Mouse (Mus musculus): ENCODE measurements around the gene Asic4. TPM values are rescaled to one million over a fixed set of nuclear protein-coding genes. Genes with fewer than 3 reads are reported as not detected.
A peak's percentile ranks its signal among the peaks of the same experiment; 100 is the strongest.

Gene Asic4
- polyA plus RNA-seq, 1 experiment: 0.02 TPM

GRCm38 (mm10) chr1:75477966-75478290 lies 27.7 kb downstream of the Asic4 start:
- Histone ChIP-seq H3K27ac (ENCODE audit: insufficient read depth, low read length) (no peak overlapping the region), H3K27me3 (ENCODE audit: control insufficient read depth, insufficient read depth, low read length) (no peaks in the 10 kb centered on the region), H3K4me1 (ENCODE audit: control insufficient read depth, insufficient read depth, insufficient read length) (peaks cover 19% of the 10 kb centered on the region), H3K4me3 (ENCODE audit: extremely low read depth, insufficient read depth, insufficient read length) (no peak overlapping the region), H3K36me3 (ENCODE audit: control insufficient read depth, insufficient read depth, low read length) (peaks cover 16% of the 10 kb centered on the region)
- DNase-seq (ENCODE audit: low read depth in 1 of 2, low spot score in 2 of 2): no peak
- TF ChIP-seq POLR2A (IDR thresholded peaks at IDR 0.05; ENCODE audit: low read depth, low read length): no peak
- no peak for TF ChIP-seq CTCF (IDR thresholded peaks at IDR 0.05; ENCODE audit: extremely low read depth, insufficient read depth, insufficient read length, insufficient replicate concordance)
- 37% methylated on average over 3 of the region's 3 CpGs for WGBS

DNA sequence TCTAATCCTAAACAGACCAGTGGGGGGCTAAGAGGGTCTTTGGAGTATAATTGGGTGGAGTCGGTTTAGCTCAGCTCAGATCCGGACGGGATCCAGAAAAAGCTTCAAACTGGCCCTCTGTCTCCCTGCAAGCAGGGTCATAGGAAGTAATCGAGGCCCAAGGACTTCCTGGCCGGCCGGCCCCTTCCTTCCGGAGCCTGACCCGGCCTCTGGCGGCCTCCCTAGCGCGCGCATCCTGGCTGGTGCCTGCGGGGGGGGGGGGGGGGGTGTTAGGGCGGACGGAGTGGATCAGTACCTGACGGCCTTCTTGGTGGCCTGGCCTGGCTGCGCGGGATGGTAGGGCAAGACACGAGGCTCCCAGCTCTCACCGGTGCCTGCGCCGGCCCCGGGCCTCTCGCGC lies 28.3 kb downstream of the Asic4 start:
- H3K4me3 ChIP-seq (ENCODE audit: extremely low read depth, insufficient read depth, insufficient read length): peak overlapping the region; percentile 79
- DNase-seq (ENCODE audit: low read depth in 1 of 2, low spot score in 2 of 2): peak in 1 of 2 experiments; percentile 37
- H3K27ac ChIP-seq (ENCODE audit: insufficient read depth, low read length): peak overlapping the region; percentile 84
- WGBS: 1% methylated on average over 22 of the region's 25 CpGs
- H3K36me3 ChIP-seq (ENCODE audit: control insufficient read depth, insufficient read depth, low read length): peaks cover 16% of the 10 kb centered on the region
- no peaks in the 10 kb centered on the region for H3K27me3 ChIP-seq (ENCODE audit: control insufficient read depth, insufficient read depth, low read length)
- H3K4me1 ChIP-seq (ENCODE audit: control insufficient read depth, insufficient read depth, insufficient read length): peaks cover 19% of the 10 kb centered on the region
- TF ChIP-seq CTCF (IDR thresholded peaks at IDR 0.05; ENCODE audit: extremely low read depth, insufficient read depth, insufficient read length, insufficient replicate concordance) (no peak), POLR2A (IDR thresholded peaks at IDR 0.05; ENCODE audit: low read depth, low read length) (no peak)

DNA sequence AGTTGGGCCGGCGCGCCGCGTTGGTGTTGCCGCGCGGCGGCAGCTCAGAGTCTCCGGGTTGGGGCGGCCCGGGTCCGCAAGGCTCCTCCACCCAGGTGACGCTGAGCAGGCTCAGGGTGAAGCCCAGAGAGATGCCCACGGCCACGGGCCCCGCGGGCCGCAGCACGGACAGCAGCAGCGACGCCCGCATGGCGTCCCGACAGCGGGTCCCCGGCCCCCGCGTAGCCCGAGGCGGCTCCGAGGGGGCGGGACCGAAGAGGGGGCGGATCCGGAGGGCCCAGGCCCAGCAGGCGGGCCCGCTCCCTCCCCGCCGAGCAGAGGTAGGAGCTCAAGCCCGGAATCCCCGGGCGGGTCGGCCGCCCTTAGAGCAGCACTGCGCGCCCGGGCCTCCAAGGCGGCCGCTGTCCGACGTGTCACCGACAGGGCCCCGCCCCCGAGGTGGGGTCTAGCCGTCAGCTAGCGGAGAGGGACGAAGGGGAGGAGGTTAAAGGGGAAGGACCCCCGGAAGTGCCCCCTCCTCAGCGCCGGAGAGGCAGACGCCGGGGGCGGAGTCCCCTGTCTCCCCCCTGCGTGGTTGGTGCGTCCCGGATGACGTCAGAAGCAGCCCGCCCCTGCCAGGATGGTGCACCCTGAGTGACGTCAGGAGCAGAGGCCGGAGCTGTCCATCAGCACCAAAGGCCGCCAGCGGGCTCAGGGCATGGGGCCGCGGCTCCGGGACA lies 28.8 kb downstream of the Asic4 start, which contains the start of the genes Chpf and Tmem198:
TSS of gene Chpf (minus strand) at position 392 of the 719 bp plus-strand sequence.
TSS of gene Tmem198 (plus strand) at position 617 of the 719 bp plus-strand sequence.
- peak; percentile 2; the same call in 1 of the 2 replicates for TF ChIP-seq POLR2A (IDR thresholded peaks at IDR 0.05; ENCODE audit: low read depth, low read length)
- TF ChIP-seq CTCF (IDR thresholded peaks at IDR 0.05; ENCODE audit: extremely low read depth, insufficient read depth, insufficient read length, insufficient replicate concordance): no peak
- Histone ChIP-seq H3K27me3 (ENCODE audit: control insufficient read depth, insufficient read depth, low read length) (no peaks in the 10 kb centered on the region), H3K36me3 (ENCODE audit: control insufficient read depth, insufficient read depth, low read length) (peaks cover 15% of the 10 kb centered on the region), H3K27ac (ENCODE audit: insufficient read depth, low read length) (peak within 1 kb of the TSS; percentile 84), H3K4me3 (ENCODE audit: extremely low read depth, insufficient read depth, insufficient read length) (peak within 1 kb of the TSS; percentile 79), H3K4me1 (ENCODE audit: control insufficient read depth, insufficient read depth, insufficient read length) (peaks cover 19% of the 10 kb centered on the region)
- WGBS: under 1% methylated on average over 75 of the region's 76 CpGs
- peak; percentile 84 to 94 for DNase-seq (ENCODE audit: low read depth in 1 of 2, low spot score in 2 of 2)

- DNase-seq (ENCODE audit: low read depth in 1 of 2, low spot score in 2 of 2): no peak
- peaks cover 4% of the 10 kb centered on the region; the same call in 1 of the 2 replicates for H3K27me3 ChIP-seq (ENCODE audit: control insufficient read depth, insufficient read depth, low read length)
- 5% methylated on average over 24 of the region's 24 CpGs for WGBS
Observed at GRCm38 (mm10) chr1:75479635-75479989, 29.4 kb downstream of the Asic4 start.

GRCm38 (mm10) chr1:75480036-75480435 lies 29.8 kb downstream of the Asic4 start:
- DNase-seq (ENCODE audit: low read depth in 1 of 2, low spot score in 2 of 2): no peak
- 26% methylated on average over 13 of the region's 13 CpGs for WGBS
- Histone ChIP-seq H3K4me1 (ENCODE audit: control insufficient read depth, insufficient read depth, insufficient read length) (peaks cover 19% of the 10 kb centered on the region), H3K4me3 (ENCODE audit: extremely low read depth, insufficient read depth, insufficient read length) (no peak overlapping the region), H3K27ac (ENCODE audit: insufficient read depth, low read length) (no peak overlapping the region), H3K27me3 (ENCODE audit: control insufficient read depth, insufficient read depth, low read length) (peaks cover 7% of the 10 kb centered on the region; the same call in 1 of the 2 replicates), H3K36me3 (ENCODE audit: control insufficient read depth, insufficient read depth, low read length) (peaks cover 11% of the 10 kb centered on the region)
- TF ChIP-seq CTCF (IDR thresholded peaks at IDR 0.05; ENCODE audit: extremely low read depth, insufficient read depth, insufficient read length, insufficient replicate concordance) (no peak), POLR2A (IDR thresholded peaks at IDR 0.05; ENCODE audit: low read depth, low read length) (no peak)

More at GRCm38 (mm10) chr1:75479635-75479989, 29.4 kb downstream of the Asic4 start:
- no peak overlapping the region for H3K27ac ChIP-seq (ENCODE audit: insufficient read depth, low read length)
- peak overlapping the region; percentile 79 for H3K4me3 ChIP-seq (ENCODE audit: extremely low read depth, insufficient read depth, insufficient read length)
- H3K36me3 ChIP-seq (ENCODE audit: control insufficient read depth, insufficient read depth, low read length): peaks cover 15% of the 10 kb centered on the region
- H3K4me1 ChIP-seq (ENCODE audit: control insufficient read depth, insufficient read depth, insufficient read length): peaks cover 19% of the 10 kb centered on the region
- no peak for TF ChIP-seq POLR2A (IDR thresholded peaks at IDR 0.05; ENCODE audit: low read depth, low read length)
- no peak for TF ChIP-seq CTCF (IDR thresholded peaks at IDR 0.05; ENCODE audit: extremely low read depth, insufficient read depth, insufficient read length, insufficient replicate concordance)

DNA sequence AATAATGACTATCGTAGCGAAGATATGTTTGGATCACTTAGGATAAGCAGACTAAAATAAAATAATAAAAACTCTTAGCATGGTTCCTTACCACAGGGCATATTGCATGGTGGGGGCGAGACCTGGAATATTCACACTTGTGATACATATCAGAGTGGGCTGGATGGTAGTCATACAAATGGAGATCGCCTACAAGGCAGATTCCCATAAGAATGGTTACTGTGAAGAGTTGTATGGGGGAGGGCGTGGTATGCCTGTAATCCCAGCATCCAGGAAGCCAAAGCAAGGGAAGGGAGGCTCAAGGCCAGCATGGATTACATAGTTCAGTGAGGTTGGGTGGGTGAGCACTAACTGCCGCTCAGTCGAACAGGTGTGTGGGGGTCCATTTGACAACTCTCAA lies 30.5 kb downstream of the Asic4 start:
- Histone ChIP-seq H3K27ac (ENCODE audit: insufficient read depth, low read length) (no peak overlapping the region), H3K4me1 (ENCODE audit: control insufficient read depth, insufficient read depth, insufficient read length) (peaks cover 19% of the 10 kb centered on the region), H3K36me3 (ENCODE audit: control insufficient read depth, insufficient read depth, low read length) (peaks cover 4% of the 10 kb centered on the region; the same call in 1 of the 2 replicates), H3K27me3 (ENCODE audit: control insufficient read depth, insufficient read depth, low read length) (peaks cover 8% of the 10 kb centered on the region; the same call in 1 of the 2 replicates), H3K4me3 (ENCODE audit: extremely low read depth, insufficient read depth, insufficient read length) (no peak overlapping the region)
- TF ChIP-seq POLR2A (IDR thresholded peaks at IDR 0.05; ENCODE audit: low read depth, low read length) (no peak), CTCF (IDR thresholded peaks at IDR 0.05; ENCODE audit: extremely low read depth, insufficient read depth, insufficient read length, insufficient replicate concordance) (no peak)
- WGBS: 85% methylated on average over 7 of the region's 7 CpGs
- no peak for DNase-seq (ENCODE audit: low read depth in 1 of 2, low spot score in 2 of 2)

DNA sequence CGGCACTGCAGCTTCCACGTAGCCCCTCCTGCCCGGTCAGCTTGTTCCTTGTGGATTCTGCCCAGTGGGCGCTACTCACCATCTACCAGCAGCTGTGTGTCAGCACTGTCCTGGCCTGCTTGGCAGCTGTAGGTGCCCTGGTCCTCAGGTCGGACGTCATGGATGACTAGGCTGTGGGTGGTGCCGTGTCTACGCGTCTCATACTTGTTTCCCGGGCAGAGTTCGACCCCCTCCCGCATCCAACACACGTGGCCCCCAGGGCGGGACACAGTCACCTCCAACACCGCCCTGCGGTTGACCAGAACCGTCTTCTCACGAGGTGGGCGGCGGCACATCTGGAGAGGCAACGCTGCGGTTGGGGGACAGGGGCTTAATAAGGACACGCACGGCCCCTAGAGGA lies 36.3 kb downstream of the Asic4 start:
- no peak overlapping the region for H3K27ac ChIP-seq (ENCODE audit: insufficient read depth, low read length)
- DNase-seq (ENCODE audit: low read depth in 1 of 2, low spot score in 2 of 2): no peak
- H3K36me3 ChIP-seq (ENCODE audit: control insufficient read depth, insufficient read depth, low read length): no peaks in the 10 kb centered on the region
- 9% methylated on average over 24 of the region's 24 CpGs for WGBS
- TF ChIP-seq CTCF (IDR thresholded peaks at IDR 0.05; ENCODE audit: extremely low read depth, insufficient read depth, insufficient read length, insufficient replicate concordance): no peak
- TF ChIP-seq POLR2A (IDR thresholded peaks at IDR 0.05; ENCODE audit: low read depth, low read length): no peak
- peaks cover 19% of the 10 kb centered on the region; the same call in 1 of the 2 replicates for H3K27me3 ChIP-seq (ENCODE audit: control insufficient read depth, insufficient read depth, low read length)
- H3K4me1 ChIP-seq (ENCODE audit: control insufficient read depth, insufficient read depth, insufficient read length): peaks cover 3% of the 10 kb centered on the region; the same call in 1 of the 2 replicates
- H3K4me3 ChIP-seq (ENCODE audit: extremely low read depth, insufficient read depth, insufficient read length): no peak overlapping the region
